Mouse (Mus musculus) G1E (cell line): Measurements from ENCODE around the gene Trpc4. TPM values are rescaled to one million over a fixed set of nuclear protein-coding genes. Genes with fewer than 3 reads are reported as not detected.

Experiments used
- ATAC-seq: 2 replicates; pipeline ENCODE4 v1.8.0; 2016; ENCODE audit warnings: mild to moderate bottlenecking; ENCODE audit not compliant: insufficient number of reproducible peaks, poor library complexity, low FRiP score, severe bottlenecking; ENCODE audit errors: extremely low read depth
- DNase-seq: peaks from one replicate; pipeline ENCODE4 v3.0.0; 2012; ENCODE audit warnings: low spot score
- H3K27me3 ChIP-seq: 2 replicates; pipeline ENCODE4 v1.6.1; 2012; ENCODE audit warnings: mild to moderate bottlenecking, low read length, inconsistent platforms; ENCODE audit not compliant: insufficient read depth
- H3K36me3 ChIP-seq: replicated peaks from 2 replicates; pipeline ENCODE3; 2012; ENCODE audit warnings: mild to moderate bottlenecking, inconsistent platforms
- H3K4me1 ChIP-seq: 2 replicates; pipeline ENCODE4 v1.6.1; 2012; ENCODE audit warnings: low read depth, low read length, inconsistent platforms, mixed read lengths; ENCODE audit not compliant: insufficient read depth
- H3K4me3 ChIP-seq: 2 replicates; pipeline ENCODE4 v1.5.1; 2012; ENCODE audit warnings: low read depth, mild to moderate bottlenecking, inconsistent platforms, low read length, moderate library complexity, mixed read lengths
- H3K9me3 ChIP-seq: replicated peaks from 2 replicates; pipeline ENCODE4 v1.6.1; 2012; ENCODE audit warnings: inconsistent platforms
- CTCF ChIP-seq: IDR thresholded peaks from 2 replicates; pipeline ENCODE4 v1.5.1; 2012; ENCODE audit warnings: low read depth, low read length, inconsistent platforms, mixed read lengths
- GATA1 ChIP-seq: IDR thresholded peaks from 2 replicates; pipeline ENCODE4 v1.6.1; 2012; ENCODE audit warnings: borderline replicate concordance, low read length, inconsistent platforms, mixed read lengths
- GATA2 ChIP-seq: IDR thresholded peaks from 2 replicates; pipeline ENCODE4 v1.6.1; 2012; ENCODE audit warnings: low read depth, low read length, inconsistent platforms, borderline replicate concordance
- POLR2AphosphoS5 ChIP-seq: IDR thresholded peaks from 2 replicates; pipeline ENCODE4 v1.6.1; 2012; ENCODE audit warnings: low read depth, low read length, inconsistent platforms; ENCODE audit not compliant: insufficient replicate concordance
- TAL1 ChIP-seq: conservative IDR thresholded peaks from 2 replicates; pipeline ENCODE4 v1.6.1; 2012; ENCODE audit warnings: low read depth, low read length, inconsistent platforms, mixed read lengths
- polyA plus RNA-seq: library from polyadenylated mRNA; stranded (reverse); fragments of >175 nt; gene quantifications from 2 replicates; pipeline ENCODE4 v1.2.3, GENCODE M21; 2012
- total RNA-seq, 2 experiments: library from RNA; stranded (forward) in 1 of 2; stranded (reverse) in 1 of 2; fragments of 200-1000 nt in 1 of 2; fragments of >200 nt in 1 of 2; fragmentation: Nextera tagmentation in 1 of 2; gene quantifications; 2 replicates each; pipeline ENCODE4 v1.2.3; 2014 to 2017

Trpc4 gene
- total and polyA plus RNA-seq, 3 experiments, result 0.27 TPM; not detected in 2

- peaks cover 8% of the 10 kb centered on the region for H3K9me3 ChIP-seq
- no peaks in the 10 kb centered on the region for H3K27me3 ChIP-seq
- TF ChIP-seq TAL1, result no peak
- TF ChIP-seq CTCF, result no peak
- no peak for TF ChIP-seq GATA2
- no peak for TF ChIP-seq POLR2AphosphoS5
- no peak for TF ChIP-seq GATA1
- DNase-seq, result no peak
- H3K36me3 ChIP-seq, result no peaks in the 10 kb centered on the region
- H3K4me3 ChIP-seq, result no peak overlapping the region
- no peak for ATAC-seq
- H3K4me1 ChIP-seq, result no peaks in the 10 kb centered on the region
Observed at GRCm38 (mm10) chr3:54361656-54362055, 205.8 kb downstream of the Trpc4 start.

Other genes with a start within 250 kb of the Trpc4 start
- gene Postn, start 205.1 kb downstream of the Trpc4 start, total RNA-seq (2014; fragmentation: Nextera tagmentation), result not detected in 2 replicates
- gene Postn, start 205.1 kb downstream of the Trpc4 start, total RNA-seq (2017), result 0.06 and 0.22 TPM in 2 replicates
- gene Postn, start 205.1 kb downstream of the Trpc4 start, polyA plus RNA-seq, result not detected in 2 replicates